Mouse (Mus musculus) T-helper 17 cell (primary cell): ENCODE measurements around the gene Aatk.

Experiments
- in situ Hi-C, 2 experiments: fragments of 300-600 bp; cut with MboI, MseI; formaldehyde crosslinking; loops; 1 replicate in 1 of 2; 2 replicates in 1 of 2; pipeline ENCODE4 v1.15.1; 2025; ENCODE audit warnings: high pct_unique_total_duplicates in 2 of 2

The Aatk gene

GRCm38 (mm10) chr11:120053846-120054245 is 6.9 kb upstream of the Aatk start:
- in situ Hi-C loops: no loop called here

GRCm38 (mm10) chr11:120052274-120052673 is 5.3 kb upstream of the Aatk start:
- in situ Hi-C loops: no loop called here

DNA sequence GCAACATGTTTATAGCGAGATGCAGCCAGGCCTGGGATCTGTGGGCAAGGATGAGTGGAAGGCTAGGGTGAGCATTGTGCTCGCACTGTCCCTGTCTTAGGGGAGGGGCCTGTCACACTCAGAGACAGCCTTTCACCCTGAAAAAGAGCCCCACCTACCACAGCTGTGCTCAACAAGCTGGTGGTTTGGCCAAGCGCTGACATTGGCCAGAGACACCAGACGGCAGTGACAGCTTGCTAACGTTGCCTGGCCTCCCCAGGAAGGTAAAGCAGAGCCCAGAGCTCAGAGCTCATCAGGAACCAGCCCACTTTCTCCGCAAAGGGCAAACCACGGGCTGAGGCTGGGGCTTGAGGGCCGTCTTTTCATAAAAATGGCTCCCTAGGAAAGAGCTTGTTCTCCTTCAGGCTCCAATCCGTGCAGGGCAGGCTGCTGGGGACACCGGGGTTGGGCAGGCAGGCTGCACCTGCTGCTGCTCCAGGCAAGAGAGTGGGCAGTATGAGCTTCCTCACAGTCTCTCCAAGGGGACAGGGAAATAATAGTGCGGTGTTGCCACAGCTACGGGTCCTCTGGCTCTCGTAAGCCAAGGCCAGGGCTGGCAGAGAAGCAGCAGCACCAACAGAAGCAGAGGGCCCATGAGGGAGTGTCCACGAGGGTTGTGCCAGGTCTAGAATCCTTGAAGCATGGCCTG is 4.3 kb upstream of the Aatk start:
- in situ Hi-C loops: no loop called here

GRCm38 (mm10) chr11:120049067-120049466 is 2.1 kb upstream of the Aatk start:
- in situ Hi-C loops: no loop called here

DNA sequence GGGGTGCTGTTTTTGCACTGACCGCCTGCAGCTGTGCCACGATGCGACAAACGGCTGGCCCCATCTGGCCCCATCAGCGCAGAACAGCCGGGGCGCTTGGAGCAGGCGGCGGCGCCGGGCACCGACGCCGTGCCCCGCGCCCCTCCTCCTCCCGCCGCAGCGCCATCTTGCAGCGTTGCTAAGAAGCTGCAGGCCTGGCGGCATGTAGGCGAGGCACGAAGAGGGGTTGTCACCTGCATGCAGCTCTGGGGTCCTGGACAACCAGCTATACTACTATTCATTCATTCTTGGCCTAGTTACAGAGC is 1.2 kb upstream of the Aatk start:
- in situ Hi-C loops: no loop called here

- in situ Hi-C loops: no loop called here
Observed at GRCm38 (mm10) chr11:120047531-120048251, 724 bp upstream of the Aatk start.

GRCm38 (mm10) chr11:120045839-120046552 is 971 bp downstream of the Aatk start:
- in situ Hi-C loops: no loop called here

DNA sequence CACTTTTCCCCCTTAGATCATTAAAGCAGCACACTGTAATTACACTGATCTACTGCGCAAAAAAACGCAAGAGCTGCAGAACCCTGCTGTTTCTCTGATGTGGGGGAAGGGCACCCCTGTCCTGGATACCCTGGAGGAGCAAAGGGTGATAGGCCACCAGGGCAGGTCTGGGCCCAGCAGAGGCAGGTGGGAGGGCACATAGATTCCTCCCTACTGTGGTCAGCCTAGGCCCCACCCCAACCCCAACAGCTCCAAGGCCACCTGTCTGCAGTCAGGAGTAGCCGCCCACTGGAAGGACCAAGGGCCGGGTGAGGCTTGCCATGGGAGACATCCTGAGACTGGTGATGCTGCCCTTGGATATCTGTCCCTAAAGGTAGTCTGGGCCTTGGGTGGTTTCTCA is 1.6 kb downstream of the Aatk start:
- in situ Hi-C loops: no loop called here

GRCm38 (mm10) chr11:120042141-120042838 is 4.7 kb downstream of the Aatk start:
- in situ Hi-C loops: no loop called here

- in situ Hi-C loops: no loop called here
Observed at GRCm38 (mm10) chr11:120041191-120042123, 5.5 kb downstream of the Aatk start.

GRCm38 (mm10) chr11:120040440-120040839 is 6.5 kb downstream of the Aatk start:
- in situ Hi-C loops: no loop called here

GRCm38 (mm10) chr11:120039581-120039980 is 7.4 kb downstream of the Aatk start:
- in situ Hi-C loops: loop anchor here in 1 of 2 experiments (10.0 kb wide), 1 partner anchor 1135 kb away; no protein-coding TSS in a partner anchor

- in situ Hi-C loops: loop anchor here in 1 of 2 experiments (10.0 kb wide), 1 partner anchor 1130 kb away; no protein-coding TSS in a partner anchor
Observed at GRCm38 (mm10) chr11:120034762-120035161, 12.2 kb downstream of the Aatk start.

- in situ Hi-C loops: loop anchor here in 1 of 2 experiments (10.0 kb wide), 1 partner anchor 1130 kb away; no protein-coding TSS in a partner anchor
Observed at GRCm38 (mm10) chr11:120034306-120034705, 12.7 kb downstream of the Aatk start.

DNA sequence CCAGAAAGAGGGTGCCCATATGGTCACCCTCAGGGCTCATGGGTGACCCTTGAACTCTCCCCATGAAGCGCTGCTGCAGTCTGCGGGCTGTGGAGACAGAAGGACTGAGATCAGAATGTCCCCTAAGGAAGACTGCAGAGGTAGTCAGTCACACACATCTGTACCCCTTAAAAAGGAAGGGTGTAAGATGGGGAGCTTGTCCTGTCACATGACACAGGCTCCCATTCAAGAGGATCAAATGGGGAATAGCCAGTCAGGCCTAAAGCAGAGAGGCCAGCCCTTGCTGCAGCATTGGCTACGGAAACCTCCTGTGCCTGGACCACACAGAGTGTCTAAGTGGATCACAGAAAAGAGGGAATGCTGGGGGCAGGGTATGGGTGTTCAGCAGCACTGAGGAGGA is 13.5 kb downstream of the Aatk start:
- in situ Hi-C loops: loop anchor here in 1 of 2 experiments (10.0 kb wide), 1 partner anchor 1129 kb away; no protein-coding TSS in a partner anchor

GRCm38 (mm10) chr11:120032052-120032451 is 14.9 kb downstream of the Aatk start:
- in situ Hi-C loops: loop anchor here in 1 of 2 experiments (10.0 kb wide), 1 partner anchor 1127 kb away; no protein-coding TSS in a partner anchor

GRCm38 (mm10) chr11:120030145-120030901 is 16.6 kb downstream of the Aatk start:
- in situ Hi-C loops: loop anchor here in 1 of 2 experiments (10.0 kb wide), 1 partner anchor 1126 kb away; no protein-coding TSS in a partner anchor

- in situ Hi-C loops: loop anchor here in 1 of 2 experiments (10.0 kb wide), 2 partner anchors 1125 to 1465 kb away; no protein-coding TSS in a partner anchor
Observed at GRCm38 (mm10) chr11:120029431-120030144, 17.4 kb downstream of the Aatk start.
